Mouse (Mus musculus): ENCODE measurements around the gene Tpst1.

Gene Tpst1

DNA sequence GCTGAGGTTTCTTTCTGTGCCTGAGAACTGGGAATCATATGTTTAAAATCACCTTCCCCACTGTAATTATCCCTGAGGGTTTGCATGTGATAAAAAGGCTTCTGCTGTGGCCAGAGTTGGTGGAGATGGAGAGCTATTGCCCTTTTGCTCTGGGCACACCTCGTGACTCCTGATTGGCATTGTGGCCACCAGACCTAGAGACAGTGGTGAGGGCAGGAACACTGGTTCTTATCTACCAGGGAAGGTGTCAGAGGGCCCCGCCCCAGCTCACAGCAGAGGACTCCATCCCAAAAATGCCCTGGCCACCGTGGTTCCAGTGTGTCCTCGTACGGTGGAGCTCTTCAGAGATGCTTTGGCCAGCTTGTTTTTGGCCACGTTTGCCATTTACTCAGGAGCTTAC lies 20.2 kb upstream of the Tpst1 start:
- no peak for DNase-seq

- DNase-seq: no peak
These were observed 17.4 kb upstream of the Tpst1 start for GRCm38 (mm10) chr5:130055688-130056087.

- no peak for DNase-seq
These were observed 16.8 kb upstream of the Tpst1 start for GRCm38 (mm10) chr5:130056303-130056702.

- DNase-seq: no peak
These were observed 13.5 kb upstream of the Tpst1 start for GRCm38 (mm10) chr5:130059413-130060328.

DNA sequence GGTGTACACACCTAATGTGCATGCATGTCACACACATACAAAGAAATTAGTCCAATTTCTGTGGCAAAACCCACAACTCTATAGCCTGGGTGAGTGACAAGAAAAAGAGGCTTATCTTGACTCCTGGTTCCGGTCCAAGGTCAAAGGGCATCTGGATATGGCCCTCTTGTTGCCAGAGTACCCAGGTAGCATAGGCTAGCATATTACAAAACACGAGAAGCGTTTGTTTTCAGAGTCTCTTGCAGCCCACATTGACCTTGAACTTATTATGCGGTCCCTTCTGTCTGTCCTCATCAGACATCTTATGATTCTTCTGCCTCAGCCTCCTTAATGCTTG lies 12.8 kb upstream of the Tpst1 start:
- no peak for DNase-seq

GRCm38 (mm10) chr5:130062096-130062495 lies 11.0 kb upstream of the Tpst1 start:
- DNase-seq: no peak

DNA sequence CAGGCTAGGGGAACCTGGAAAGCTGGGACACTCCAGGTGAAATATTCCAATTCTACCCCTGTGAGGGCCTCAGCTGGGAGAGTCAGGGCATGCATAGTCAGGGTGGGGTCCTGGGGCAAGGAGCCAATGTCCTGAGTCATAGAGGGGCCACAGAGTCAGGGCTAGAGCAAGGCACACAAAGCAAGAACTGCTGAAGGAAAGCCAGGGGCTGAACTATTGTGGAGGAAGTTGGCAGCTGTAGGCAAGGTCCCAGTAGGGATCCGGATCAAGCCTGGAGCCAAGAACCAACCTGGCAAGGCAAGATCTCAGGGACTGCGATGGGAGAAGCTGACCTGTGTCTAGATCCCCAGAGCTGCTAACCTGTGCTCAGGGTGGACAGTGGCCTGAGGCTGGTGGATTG lies 9.4 kb upstream of the Tpst1 start:
- DNase-seq: no peak

GRCm38 (mm10) chr5:130065579-130065978 lies 7.5 kb upstream of the Tpst1 start:
- DNase-seq: no peak

GRCm38 (mm10) chr5:130067841-130068264 lies 5.3 kb upstream of the Tpst1 start:
- no peak for DNase-seq

GRCm38 (mm10) chr5:130074491-130074890 lies 1.4 kb downstream of the Tpst1 start:
- no peak for DNase-seq

- no peak for DNase-seq
These were observed 3.3 kb downstream of the Tpst1 start for GRCm38 (mm10) chr5:130076396-130076795.

DNA sequence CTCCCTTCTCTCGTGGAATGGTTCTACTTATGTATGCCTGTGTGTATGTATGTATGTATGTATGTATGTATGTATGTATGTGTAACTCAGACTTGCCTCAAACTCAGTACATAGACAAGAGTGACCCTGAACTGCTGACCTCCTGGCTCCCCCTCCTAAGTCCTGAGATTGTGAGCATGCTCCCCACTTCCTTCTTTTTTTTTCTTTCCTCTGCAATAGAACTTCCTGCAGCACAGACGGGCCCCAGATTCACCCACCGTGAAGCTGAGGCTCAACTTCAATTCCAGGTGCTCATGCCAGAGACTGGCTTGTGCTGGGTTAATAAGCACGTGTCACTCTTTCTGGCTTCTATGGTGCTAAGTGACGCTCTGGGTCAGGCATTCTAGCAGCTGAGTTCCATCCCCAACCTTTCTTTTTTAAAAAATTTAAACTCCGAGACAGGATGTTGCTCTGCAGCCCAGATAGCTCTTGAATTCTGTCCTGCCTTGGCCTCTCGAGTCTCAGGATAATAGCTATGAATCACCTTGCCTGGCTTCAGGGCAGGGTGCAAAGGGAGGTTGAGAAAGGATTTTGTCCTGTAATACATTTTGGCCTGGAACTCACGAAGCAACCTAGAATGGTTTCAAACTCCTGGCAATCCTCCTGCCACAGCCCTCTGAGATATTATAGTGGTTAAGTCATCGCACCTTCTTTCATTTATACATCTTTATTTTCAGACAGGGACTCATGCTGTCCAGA lies 5.1 kb downstream of the Tpst1 start:
- no peak for DNase-seq

DNA sequence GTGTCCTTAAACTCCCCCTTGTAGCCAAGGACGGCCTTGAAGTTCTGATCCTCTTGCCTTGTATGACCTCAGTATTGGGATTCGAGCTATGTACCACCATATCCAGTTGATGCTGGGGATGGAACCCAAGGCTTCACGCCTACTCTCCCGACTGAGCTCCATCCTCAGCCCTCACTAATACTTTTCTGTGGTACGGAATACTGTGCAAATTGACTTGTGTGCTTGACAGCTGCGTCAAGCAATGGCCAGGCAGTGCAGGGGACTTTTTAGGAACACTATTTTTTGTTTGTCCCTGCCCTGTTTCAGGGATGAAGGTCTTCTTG lies 5.7 kb downstream of the Tpst1 start:
- DNase-seq: no peak

DNA sequence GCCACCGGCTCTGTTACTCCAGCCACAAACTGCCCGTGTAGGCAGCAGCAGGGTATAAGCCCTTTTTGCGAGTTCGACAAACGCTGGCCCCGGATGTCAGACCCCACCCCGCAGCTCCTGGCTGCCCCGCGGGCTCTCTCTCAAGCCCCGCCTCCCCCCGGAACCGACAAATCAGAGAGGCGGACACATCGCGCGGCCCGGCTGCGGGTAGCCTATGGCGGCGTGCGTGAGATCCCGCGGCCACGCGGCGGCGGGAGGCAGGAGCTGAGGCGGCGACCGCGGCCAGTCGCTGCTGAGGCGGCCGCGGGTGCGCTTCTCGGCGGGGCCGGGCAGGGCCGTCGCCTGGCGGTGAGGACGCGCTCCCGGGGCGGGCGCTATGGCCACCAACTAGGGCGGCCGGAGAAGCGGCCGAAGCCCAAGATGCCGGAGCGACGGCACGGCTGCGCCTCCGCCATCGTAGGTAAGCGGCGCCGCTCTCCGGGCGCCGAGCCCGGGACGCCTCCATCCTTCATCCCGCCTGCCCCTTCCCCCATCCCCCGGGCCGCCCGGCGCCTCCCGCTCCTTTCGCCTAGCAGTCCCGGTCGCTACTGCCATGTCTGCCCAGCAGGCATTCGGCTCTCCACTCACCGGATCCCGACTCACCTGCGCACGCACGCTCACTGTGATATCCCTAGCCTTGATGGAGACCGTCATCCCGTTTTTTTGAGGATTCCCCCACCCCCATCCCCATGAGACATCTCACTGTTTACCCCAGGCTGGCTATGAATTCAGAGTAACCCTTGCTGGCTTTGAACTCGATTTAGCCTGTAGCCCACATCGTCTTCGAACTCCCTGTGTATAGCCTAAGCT lies 6.3 kb downstream of the Tpst1 start:
- peak; percentile 94 for DNase-seq

- no peak for DNase-seq
These were observed 7.0 kb downstream of the Tpst1 start for GRCm38 (mm10) chr5:130080051-130080681.

- DNase-seq: no peak
These were observed 8.2 kb downstream of the Tpst1 start for GRCm38 (mm10) chr5:130081181-130081881.

DNA sequence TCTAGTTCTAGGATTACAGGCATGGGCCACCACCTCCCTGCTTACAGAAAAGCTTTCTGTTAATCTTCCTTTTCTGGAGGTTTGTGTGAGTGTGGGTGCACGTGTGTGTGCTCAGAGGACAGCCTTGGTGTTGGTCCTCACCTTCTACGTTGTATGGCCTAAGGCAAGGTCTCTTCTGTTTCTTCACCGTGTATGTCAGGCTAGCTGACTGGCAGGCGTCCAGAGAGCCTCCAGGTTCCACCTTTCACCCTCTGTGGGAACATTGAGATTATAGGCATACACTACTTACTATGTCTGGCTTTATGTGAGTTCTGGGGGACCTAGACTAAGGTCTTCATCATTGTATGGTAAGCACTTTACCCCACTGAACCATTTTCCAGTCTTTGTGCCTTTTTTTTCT lies 9.3 kb downstream of the Tpst1 start:
- DNase-seq: no peak

- DNase-seq: no peak
These were observed 11.1 kb downstream of the Tpst1 start for GRCm38 (mm10) chr5:130084271-130084670.

GRCm38 (mm10) chr5:130088008-130088407 lies 14.9 kb downstream of the Tpst1 start:
- DNase-seq: no peak

DNA sequence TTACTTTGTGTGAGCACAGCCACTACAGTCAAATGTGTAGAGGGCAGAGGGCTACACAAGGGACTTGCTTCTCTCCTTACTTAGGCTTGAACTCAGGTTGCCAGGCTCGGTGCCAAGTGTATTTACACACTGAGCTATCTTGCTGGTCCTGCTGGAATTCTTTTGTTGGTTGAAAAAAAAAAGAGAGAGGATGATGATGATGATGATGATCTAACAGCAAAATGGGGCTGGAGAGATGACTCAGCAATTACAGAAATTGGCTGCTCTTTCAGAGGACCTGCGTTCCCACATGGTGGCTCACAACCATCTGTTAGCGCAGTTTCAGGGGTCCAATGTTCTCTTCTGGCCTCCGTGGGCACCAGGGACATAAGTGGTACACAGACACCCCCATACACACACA lies 15.5 kb downstream of the Tpst1 start:
- no peak for DNase-seq

DNA sequence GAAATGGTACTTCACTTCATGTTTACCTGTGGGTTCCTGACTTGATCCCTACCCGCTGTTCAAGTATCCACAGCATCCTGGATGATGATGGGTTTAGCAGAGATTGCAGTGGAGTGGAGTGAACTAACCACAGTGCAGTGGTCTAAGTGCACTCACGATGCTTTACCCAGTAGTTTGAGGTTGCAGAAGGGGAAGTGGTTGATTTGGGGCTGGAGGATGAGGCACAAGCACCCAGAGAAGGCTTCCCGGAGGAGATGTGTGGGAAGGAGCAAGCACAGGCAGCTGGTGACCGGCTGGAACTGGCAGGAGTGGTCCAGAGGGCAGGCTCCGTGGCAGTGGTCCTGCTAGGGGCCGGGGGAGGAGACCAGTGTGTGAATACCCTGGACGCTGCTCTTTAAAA lies 16.1 kb downstream of the Tpst1 start:
- DNase-seq: no peak
